ENCODE assay signal across 8 mouse cellular contexts in the genomic region with DNA sequence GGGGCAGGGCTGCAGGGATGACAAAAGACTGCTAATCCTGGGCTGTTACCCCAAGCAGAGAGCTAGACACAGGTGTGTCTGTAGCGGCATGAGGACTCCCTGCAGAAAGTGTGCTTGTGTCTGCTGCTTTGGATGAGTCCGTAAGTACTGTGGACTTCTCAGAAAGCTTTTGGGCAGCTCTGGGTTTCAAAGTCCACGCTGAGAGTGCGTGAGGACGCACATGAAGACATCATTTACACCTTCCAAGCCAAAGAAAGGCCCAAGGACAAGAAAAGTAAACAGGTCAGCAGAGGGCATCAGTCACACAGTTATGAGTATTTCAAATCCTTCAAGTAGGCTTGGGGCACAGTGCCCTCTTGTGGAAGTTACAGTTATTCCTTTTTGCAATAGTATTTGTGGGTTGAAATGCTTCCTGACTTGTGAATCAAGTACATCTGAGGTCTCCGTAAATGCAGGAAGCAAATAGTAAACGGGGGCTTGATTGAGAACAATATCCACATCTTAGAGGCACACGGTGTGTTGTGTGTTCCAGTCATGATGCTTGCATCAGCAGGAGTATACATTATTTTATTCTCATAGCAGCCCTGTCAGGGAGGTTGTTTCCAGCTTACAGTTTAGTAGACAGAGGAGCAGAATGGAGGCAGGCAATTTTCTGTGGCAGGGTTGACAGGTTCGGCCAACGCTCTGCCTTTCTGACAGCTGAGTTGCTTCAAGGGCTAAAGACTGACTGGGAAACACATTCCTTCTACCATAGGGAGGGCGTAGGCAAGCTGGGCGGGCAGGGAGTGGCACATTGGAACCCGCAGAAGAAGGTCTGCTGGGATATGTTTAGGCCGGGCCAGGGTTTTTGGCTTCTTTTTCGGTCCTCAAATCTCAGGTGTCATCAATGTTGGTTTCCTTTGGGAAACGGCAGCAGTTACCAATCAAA. TPM values are rescaled to one million over a fixed set of nuclear protein-coding genes. Genes with fewer than 3 reads are reported as not detected.
DNase-seq lines count a peak whose midpoint lies in the region; ATAC-seq and TF ChIP-seq lines count a peak whose summit lies in the region.

No protein-coding gene starts in this region.

- 48% methylated on average over 16 of the region's 16 CpGs for WGBS in forebrain, embryonic 13.5 days
- WGBS in lung, adult 2 months, result 43% methylated on average over 16 of the region's 16 CpGs
- WGBS in olfactory bulb, adult 2 months, result 49% methylated on average over 16 of the region's 16 CpGs

- intact Hi-C loops in heart, postnatal 25 days (cut with DNase I), result loop anchor here (5.0 kb wide), 1 partner anchor 229 kb away; no protein-coding TSS in a partner anchor

- 0 out of 2 replicates have a peak overlapping the region, but pooled peaks have one; percentile 5 for H3K4me2 ChIP-seq in forebrain, embryonic 13.5 days

- H3K27me3 ChIP-seq in forebrain, embryonic 13.5 days, result no peaks in the 10 kb centered on the region

- H3K27ac ChIP-seq in ES-E14 (ENCODE audit: insufficient read depth, low read depth, low read length, poor library complexity, severe bottlenecking), result no peak overlapping the region
- no peak overlapping the region for H3K27ac ChIP-seq in forebrain, embryonic 13.5 days
- H3K27ac ChIP-seq in olfactory bulb, adult 2 months (ENCODE audit: insufficient read depth, low read depth, low read length), result no peak overlapping the region

- H3K4me1 ChIP-seq in ES-E14 (ENCODE audit: control insufficient read depth in 2 of 2, insufficient read depth in 2 of 2, low read length in 2 of 2, poor library complexity in 1 of 2), result peaks cover 2 to 5% of the 10 kb centered on the region in 2 experiments; a peak in 3 of 4 replicates
- peaks cover 11% of the 10 kb centered on the region; the same call in 1 of the 2 replicates for H3K4me1 ChIP-seq in forebrain, embryonic 13.5 days
- 0 out of 2 replicates have a peak, but pooled peaks cover 3% of the 10 kb centered on the region for H3K4me1 ChIP-seq in lung, adult 2 months (ENCODE audit: control insufficient read depth, insufficient read depth, low read length)
- 0 out of 2 replicates have a peak, but pooled peaks cover 6% of the 10 kb centered on the region for H3K4me1 ChIP-seq in olfactory bulb, adult 2 months (ENCODE audit: control insufficient read depth, insufficient read depth, low read length)

- in situ Hi-C loops in ES-E14 (cut with MboI; ENCODE audit: low sequenced_read_pairs in 2 of 2, unreplicated experiment in 2 of 2), result no loop called here

- H3K9me3 ChIP-seq in ES-E14 (ENCODE audit: control insufficient read depth, insufficient read depth, low read depth, low read length), result no peaks in the 10 kb centered on the region
- no peaks in the 10 kb centered on the region for H3K9me3 ChIP-seq in forebrain, embryonic 13.5 days (replicated peaks)

- TF ChIP-seq POLR2A in lung, adult 2 months (IDR thresholded peaks at IDR 0.05; ENCODE audit: borderline replicate concordance, extremely low read depth, low read depth, low read length), result no peak
- no peak for TF ChIP-seq POLR2A in olfactory bulb, adult 2 months (IDR thresholded peaks at IDR 0.05; ENCODE audit: insufficient read depth, low read depth, low read length)

- no peaks in the 10 kb centered on the region for H3K36me3 ChIP-seq in ES-E14 (ENCODE audit: control insufficient read depth, insufficient read depth, low read length, poor library complexity, severe bottlenecking)
- no peaks in the 10 kb centered on the region for H3K36me3 ChIP-seq in forebrain, embryonic 13.5 days (ENCODE audit: poor library complexity, severe bottlenecking)

- DNase-seq in ES-E14 (ENCODE audit: low read depth, low spot score), result peak; percentile 84
- peak; percentile 33 for DNase-seq in heart, postnatal 25 days (ENCODE audit: low spot score)
- DNase-seq in layer of hippocampus, adult 11-12 months (ENCODE audit: low spot score), result peak; percentile 87
- DNase-seq in lung, adult 2 months, result peak; percentile 64
- DNase-seq in thymus, adult 18-20 months, result peak; percentile 24 to 68

- peak; percentile 81 for ATAC-seq in cerebellum, adult (ENCODE audit: insufficient number of reproducible peaks, low FRiP score, low TSS enrichment)
- ATAC-seq in forebrain, embryonic 13.5 days, result peak; percentile 69

- peak overlapping the region; percentile 34; the same call in 1 of the 2 replicates for H3K9ac ChIP-seq in ES-E14 (ENCODE audit: insufficient read depth, low read depth, low read length, poor library complexity, severe bottlenecking)
- H3K9ac ChIP-seq in forebrain, embryonic 13.5 days, result no peak overlapping the region

- H3K4me3 ChIP-seq in ES-E14 (ENCODE audit: insufficient read depth in 1 of 2, low read depth in 1 of 2, low read length in 2 of 2, poor library complexity in 1 of 2, severe bottlenecking in 1 of 2), result 0 out of 4 replicates have a peak overlapping the region, but pooled peaks of 1 of the 2 experiments have one; percentile 25
- no peak overlapping the region for H3K4me3 ChIP-seq in forebrain, embryonic 13.5 days
- no peak overlapping the region for H3K4me3 ChIP-seq in lung, adult 2 months (replicated peaks; ENCODE audit: extremely low read depth, low read depth, low read length)
- no peak overlapping the region for H3K4me3 ChIP-seq in olfactory bulb, adult 2 months (ENCODE audit: insufficient read depth, low read depth, low read length)

- TF ChIP-seq CTCF in lung, adult 2 months (IDR thresholded peaks at IDR 0.05; ENCODE audit: insufficient read depth, low read length), result peak; percentile 57; the same call in 1 of the 2 replicates
- TF ChIP-seq CTCF in olfactory bulb, adult 2 months (IDR thresholded peaks at IDR 0.05; ENCODE audit: insufficient read depth, low read depth, low read length), result 0 out of 2 replicates have a peak, but pooled peaks have one; percentile 5

TF ChIP-seq in ES-E14, 5 proteins besides CTCF, POLR2A, EP300 and RAD21:
- TF ChIP-seq ZC3H11A (IDR thresholded peaks at IDR 0.05; ENCODE audit: borderline replicate concordance, low read depth, low read length) (peak; percentile 90), MAFK (IDR thresholded peaks at IDR 0.05; ENCODE audit: insufficient read depth, low read depth, low read length) (no peak), CHD2 (IDR thresholded peaks at IDR 0.05; ENCODE audit: low read depth, low read length) (no peak), HCFC1 (IDR thresholded peaks at IDR 0.05; ENCODE audit: borderline replicate concordance, insufficient read depth, low read length) (no peak), ZNF384 (IDR thresholded peaks at IDR 0.05; ENCODE audit: low read depth, low read length) (no peak)

RNA-seq across cellular contexts. Expression of gene 4930558K02Rik, which starts 2.9 kb away (rescaled TPM):
- not detected in 2 replicates for total RNA-seq in ES-E14 (2012; rRNA removed)
- not detected in 2 replicates for polyA plus RNA-seq in forebrain, embryonic 13.5 days (2015; fragmentation: Nextera tagmentation; extraction: Ambion mirVana)
- total RNA-seq in heart, postnatal 25 days (2021), result not detected
- polyA plus RNA-seq in lung, adult 2 months (2012; rRNA removed), result not detected in 2 replicates
- not detected in 2 replicates for polyA plus RNA-seq in olfactory bulb, adult 2 months (2012; ENCODE audit: insufficient read depth, insufficient read length, low replicate concordance, missing spikeins)

RNA-seq across cellular contexts. Expression of gene Pigc, which starts 7.5 kb away (rescaled TPM):
- total RNA-seq in ES-E14 (2012; rRNA removed), result 3.8 and 6.4 TPM in 2 replicates
- polyA plus RNA-seq in forebrain, embryonic 13.5 days (2015; fragmentation: Nextera tagmentation; extraction: Ambion mirVana), result 30.9 and 31.6 TPM in 2 replicates
- total RNA-seq in heart, postnatal 25 days (2021), result 10 to 100 TPM; 16.5 to 16.9 TPM
- 12.8 and 21.7 TPM in 2 replicates for polyA plus RNA-seq in lung, adult 2 months (2012; rRNA removed)
- not detected in 2 replicates for polyA plus RNA-seq in olfactory bulb, adult 2 months (2012; ENCODE audit: insufficient read depth, insufficient read length, low replicate concordance, missing spikeins)

Comparison
In these comparisons a context has a peak if more than half of its experiments do, and no peak if none do; other contexts are left out.
1. DNase-seq: peak in every context shown above with its lines; median percentile 87 in layer of hippocampus, adult 11-12 months; 84 in ES-E14; 64 in lung, adult 2 months; 46 in thymus, adult 18-20 months; 33 in heart, postnatal 25 days.
2. RNA of gene Pigc, which starts 7.5 kb away (polyA plus RNA-seq): 30.9 to 31.6 TPM in forebrain, embryonic 13.5 days and 12.8 to 21.7 TPM in lung, adult 2 months; not detected in olfactory bulb, adult 2 months; every median in the first group is over 10 times any median in the second.